Mouse (Mus musculus): Measurements from ENCODE around the gene Rasgrp1. TPM values are rescaled to one million over a fixed set of nuclear protein-coding genes. Genes with fewer than 3 reads are reported as not detected.

The Rasgrp1 gene
- total RNA-seq (2017) = 104 and 113 TPM in 2 replicates

- ATAC-seq (ENCODE audit: extremely low read depth, insufficient number of reproducible peaks, low FRiP score, poor library complexity, severe bottlenecking) = peak; percentile 66
These were observed at the start of gene Rasgrp1 for GRCm38 (mm10) chr2:117342547-117343239. Gene Rasgrp1 (minus strand): TSS chr2:117343001.

- no peak for ATAC-seq (ENCODE audit: extremely low read depth, insufficient number of reproducible peaks, low FRiP score, poor library complexity, severe bottlenecking)
These were observed 47.4 kb upstream of the Rasgrp1 start for GRCm38 (mm10) chr2:117389925-117390892.

- ATAC-seq (ENCODE audit: extremely low read depth, insufficient number of reproducible peaks, low FRiP score, poor library complexity, severe bottlenecking) = no peak
These were observed 46.7 kb upstream of the Rasgrp1 start for GRCm38 (mm10) chr2:117389460-117389859.

- no peak for ATAC-seq (ENCODE audit: extremely low read depth, insufficient number of reproducible peaks, low FRiP score, poor library complexity, severe bottlenecking)
These were observed 45.3 kb upstream of the Rasgrp1 start for GRCm38 (mm10) chr2:117388121-117388520.

GRCm38 (mm10) chr2:117386981-117387705 is 44.3 kb upstream of the Rasgrp1 start:
- no peak for ATAC-seq (ENCODE audit: extremely low read depth, insufficient number of reproducible peaks, low FRiP score, poor library complexity, severe bottlenecking)

GRCm38 (mm10) chr2:117386036-117386590 is 43.3 kb upstream of the Rasgrp1 start:
- no peak for ATAC-seq (ENCODE audit: extremely low read depth, insufficient number of reproducible peaks, low FRiP score, poor library complexity, severe bottlenecking)

- ATAC-seq (ENCODE audit: extremely low read depth, insufficient number of reproducible peaks, low FRiP score, poor library complexity, severe bottlenecking) = no peak
These were observed 38.5 kb upstream of the Rasgrp1 start for GRCm38 (mm10) chr2:117381314-117381713.

GRCm38 (mm10) chr2:117374293-117374830 is 31.6 kb upstream of the Rasgrp1 start:
- ATAC-seq (ENCODE audit: extremely low read depth, insufficient number of reproducible peaks, low FRiP score, poor library complexity, severe bottlenecking) = no peak

GRCm38 (mm10) chr2:117371706-117372105 is 28.9 kb upstream of the Rasgrp1 start:
- ATAC-seq (ENCODE audit: extremely low read depth, insufficient number of reproducible peaks, low FRiP score, poor library complexity, severe bottlenecking) = no peak

- ATAC-seq (ENCODE audit: extremely low read depth, insufficient number of reproducible peaks, low FRiP score, poor library complexity, severe bottlenecking) = no peak
These were observed 23.7 kb upstream of the Rasgrp1 start for GRCm38 (mm10) chr2:117366478-117366877.

GRCm38 (mm10) chr2:117364056-117364455 is 21.3 kb upstream of the Rasgrp1 start:
- ATAC-seq (ENCODE audit: extremely low read depth, insufficient number of reproducible peaks, low FRiP score, poor library complexity, severe bottlenecking) = no peak

- ATAC-seq (ENCODE audit: extremely low read depth, insufficient number of reproducible peaks, low FRiP score, poor library complexity, severe bottlenecking) = peak; percentile 36; the same call in 1 of the 2 replicates
These were observed 15.1 kb upstream of the Rasgrp1 start for GRCm38 (mm10) chr2:117357939-117358338.

GRCm38 (mm10) chr2:117352305-117353123 is 9.7 kb upstream of the Rasgrp1 start:
- peak; percentile 88 for ATAC-seq (ENCODE audit: extremely low read depth, insufficient number of reproducible peaks, low FRiP score, poor library complexity, severe bottlenecking)

GRCm38 (mm10) chr2:117350138-117350537 is 7.3 kb upstream of the Rasgrp1 start:
- ATAC-seq (ENCODE audit: extremely low read depth, insufficient number of reproducible peaks, low FRiP score, poor library complexity, severe bottlenecking) = no peak

GRCm38 (mm10) chr2:117343240-117343624 is 431 bp upstream of the Rasgrp1 start:
- ATAC-seq (ENCODE audit: extremely low read depth, insufficient number of reproducible peaks, low FRiP score, poor library complexity, severe bottlenecking) = no peak

GRCm38 (mm10) chr2:117342090-117342546 is 683 bp downstream of the Rasgrp1 start:
- peak; percentile 73 for ATAC-seq (ENCODE audit: extremely low read depth, insufficient number of reproducible peaks, low FRiP score, poor library complexity, severe bottlenecking)

- no peak for ATAC-seq (ENCODE audit: extremely low read depth, insufficient number of reproducible peaks, low FRiP score, poor library complexity, severe bottlenecking)
These were observed 4.3 kb downstream of the Rasgrp1 start for GRCm38 (mm10) chr2:117338501-117338900.

GRCm38 (mm10) chr2:117337902-117338301 is 4.9 kb downstream of the Rasgrp1 start:
- no peak for ATAC-seq (ENCODE audit: extremely low read depth, insufficient number of reproducible peaks, low FRiP score, poor library complexity, severe bottlenecking)

All from neutrophil, adult 5-6 weeks (primary cell).